Mouse (Mus musculus) erythroblast, embryonic 14.5 days (primary cell): ENCODE measurements around the gene Slc25a42.
"Not testable (repeated sequence)": the region's sequence is repeated elsewhere in the genome, so short reads cannot be mapped to it uniquely, and the experiment has no call there.

Experiments
- GATA1 ChIP-seq: IDR thresholded peaks from 2 replicates; pipeline ENCODE4 v1.6.1; 2012; ENCODE audit warnings: low read length, inconsistent platforms, mixed read lengths
- TAL1 ChIP-seq: IDR thresholded peaks from 3 replicates; pipeline ENCODE4 v1.6.1; 2012; ENCODE audit warnings: low read length, inconsistent platforms, mixed read lengths

DNA sequence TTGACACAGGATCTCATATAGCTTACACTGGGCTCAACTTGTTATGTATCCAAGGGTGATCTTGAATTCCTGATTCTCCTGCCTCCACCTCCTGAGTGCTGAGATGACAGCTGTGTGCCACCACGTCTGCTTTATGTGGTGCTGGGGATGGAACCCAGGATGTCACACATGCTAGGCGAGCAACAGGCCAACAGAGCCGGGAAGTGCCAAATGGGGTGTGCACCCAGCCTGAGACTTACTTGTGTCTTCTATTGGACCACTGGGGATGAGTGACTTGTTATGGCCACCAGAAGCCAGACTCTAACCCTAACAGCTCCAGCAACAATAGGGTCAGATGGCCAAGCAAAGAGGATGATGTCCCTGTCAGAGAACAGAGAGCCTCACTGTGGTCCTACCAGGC is 4.1 kb upstream of the Slc25a42 start:
- TF ChIP-seq TAL1, GATA1: not testable (repeated sequence)
